Comparison of ENCODE assay signal across 34 mouse cellular contexts in genomic region chr17:36135421-36136231, GRCm38 (mm10). TPM values are rescaled to one million over a fixed set of nuclear protein-coding genes. Genes with fewer than 3 reads are reported as not detected.
"Had no signal": no experiment of that assay in that cellular context is flagged by ENCODE, and none has a peak within 500 bp of the region (broad histone marks: within the 10 kb centered on the region; RNA-seq: fewer than 3 reads in every experiment).

No protein-coding gene starts in this region.

RNA-seq across cellular contexts. Expression of gene Gm7030, which starts 6.4 kb away (rescaled TPM):
- total RNA-seq: gastrocnemius, adult 2 months; gastrocnemius, postnatal 10 days; gastrocnemius, postnatal 25 days; gastrocnemius, postnatal 4 days; heart, postnatal 10 days; heart, postnatal 25 days; heart, postnatal 4 days; hindbrain, postnatal 0 days; layer of hippocampus, adult 18-20 months; layer of hippocampus, postnatal 14 days; layer of hippocampus, postnatal 36 days; left cerebral cortex, adult 18-20 months; left cerebral cortex, postnatal 10 days; left cerebral cortex, postnatal 25 days; left cerebral cortex, postnatal 4 days; liver, adult 2 months had no signal
- polyA plus RNA-seq: frontal cortex, adult 2 months; heart, embryonic 10.5 days; heart, embryonic 12.5 days; heart, embryonic 14.5 days; hindbrain, embryonic 11.5 days; hindbrain, embryonic 13.5 days; hindbrain, embryonic 15.5 days; hindbrain, postnatal 0 days; intestine, embryonic 14.5 days; kidney, adult 2 months; kidney, embryonic 15.5 days; kidney, postnatal 0 days; limb, embryonic 11.5 days; limb, embryonic 13.5 days; limb, embryonic 15.5 days; liver, adult 2 months had no signal

RNA-seq across cellular contexts. Expression of gene Gm19684, which starts 14.1 kb away (rescaled TPM):
- total RNA-seq: gastrocnemius, adult 2 months; gastrocnemius, postnatal 10 days; gastrocnemius, postnatal 25 days; gastrocnemius, postnatal 4 days; heart, postnatal 25 days; heart, postnatal 4 days; hindbrain, postnatal 0 days; layer of hippocampus, adult 18-20 months; layer of hippocampus, postnatal 14 days; left cerebral cortex, adult 18-20 months; left cerebral cortex, postnatal 10 days; left cerebral cortex, postnatal 25 days; left cerebral cortex, postnatal 4 days had no signal
- polyA plus RNA-seq: heart, embryonic 10.5 days; heart, embryonic 12.5 days; heart, embryonic 14.5 days; hindbrain, embryonic 11.5 days; hindbrain, embryonic 13.5 days; hindbrain, embryonic 15.5 days; hindbrain, postnatal 0 days; intestine, embryonic 14.5 days; kidney, embryonic 15.5 days; kidney, postnatal 0 days; limb, embryonic 11.5 days; limb, embryonic 13.5 days; limb, embryonic 15.5 days had no signal

RNA-seq across cellular contexts. Expression of gene Gm8909, which starts 32.7 kb away (rescaled TPM):
- total RNA-seq: gastrocnemius, adult 2 months; gastrocnemius, postnatal 10 days; gastrocnemius, postnatal 25 days; gastrocnemius, postnatal 4 days; heart, adult 18-20 months; heart, adult 8-10 months; heart, postnatal 25 days; heart, postnatal 4 days; hindbrain, postnatal 0 days; layer of hippocampus, adult 18-20 months; layer of hippocampus, adult 8-10 months; layer of hippocampus, postnatal 14 days; layer of hippocampus, postnatal 36 days; left cerebral cortex, adult 18-20 months; left cerebral cortex, adult 8-10 months; left cerebral cortex, postnatal 10 days; left cerebral cortex, postnatal 25 days; left cerebral cortex, postnatal 4 days; liver, adult 2 months had no signal
- polyA plus RNA-seq: frontal cortex, adult 2 months; heart, embryonic 12.5 days; heart, embryonic 14.5 days; hindbrain, embryonic 11.5 days; hindbrain, embryonic 13.5 days; hindbrain, embryonic 15.5 days; intestine, embryonic 14.5 days; kidney, adult 2 months; kidney, embryonic 15.5 days; kidney, postnatal 0 days; limb, embryonic 11.5 days; limb, embryonic 13.5 days; limb, embryonic 15.5 days; liver, adult 2 months had no signal

RNA-seq across cellular contexts. Expression of gene H2-T3, which starts 54.5 kb away (rescaled TPM):
- total RNA-seq: gastrocnemius, adult 2 months; gastrocnemius, postnatal 10 days; gastrocnemius, postnatal 25 days; heart, adult 18-20 months; heart, adult 8-10 months; heart, postnatal 25 days; heart, postnatal 4 days; hindbrain, postnatal 0 days; layer of hippocampus, adult 18-20 months; layer of hippocampus, adult 8-10 months; layer of hippocampus, postnatal 14 days; layer of hippocampus, postnatal 36 days; left cerebral cortex, adult 8-10 months; left cerebral cortex, postnatal 10 days; left cerebral cortex, postnatal 25 days; left cerebral cortex, postnatal 4 days; liver, adult 2 months had no signal
- polyA plus RNA-seq: frontal cortex, adult 2 months; heart, embryonic 10.5 days; heart, embryonic 12.5 days; heart, embryonic 14.5 days; hindbrain, embryonic 11.5 days; hindbrain, embryonic 13.5 days; hindbrain, embryonic 15.5 days; hindbrain, postnatal 0 days; kidney, adult 2 months; kidney, embryonic 15.5 days; kidney, postnatal 0 days; limb, embryonic 11.5 days; limb, embryonic 13.5 days; limb, embryonic 15.5 days; liver, adult 2 months had no signal
